25 mouse cellular contexts compared by ENCODE assay signal in genomic region chr19:6346661-6347060, GRCm38 (mm10). TPM values are rescaled to one million over a fixed set of nuclear protein-coding genes. Genes with fewer than 3 reads are reported as not detected.
DNase-seq lines count a peak whose midpoint lies in the region; ATAC-seq and TF ChIP-seq lines count a peak whose summit lies in the region.
"Had no signal": no experiment of that assay in that cellular context is flagged by ENCODE, and none has a peak within 500 bp of the region (broad histone marks: within the 10 kb centered on the region; RNA-seq: fewer than 3 reads in every experiment).

No protein-coding gene starts in this region.

- peaks cover 11% of the 10 kb centered on the region for H3K4me1 ChIP-seq in heart, adult 2 months (ENCODE audit: control insufficient read depth, insufficient read depth, low read length)
- no peaks in the 10 kb centered on the region for H3K4me1 ChIP-seq in lung, embryonic 14.5 days (ENCODE audit: insufficient read depth)
- no peaks in the 10 kb centered on the region; the same call in 1 of the 2 replicates for H3K4me1 ChIP-seq in lung, postnatal 0 days (ENCODE audit: insufficient read depth, low read depth, low read length)
- H3K4me1 ChIP-seq in brown adipose tissue, adult 24 weeks (ENCODE audit: control insufficient read depth, insufficient read depth, insufficient read length, low read length): peaks cover 4% of the 10 kb centered on the region

- no peak for ATAC-seq in lung, embryonic 14.5 days (ENCODE audit: insufficient read depth)
- no peak for ATAC-seq in lung, postnatal 0 days
- ATAC-seq: activated CD4-positive, CD25-positive, alpha-beta regulatory T cell, adult 4 months; CD4-positive, CD25-positive, alpha-beta regulatory T cell, adult 4 months; forebrain, embryonic 13.5 days; forebrain, embryonic 16.5 days; intestine, postnatal 0 days had no signal

- H3K27me3 ChIP-seq in heart, adult 2 months (ENCODE audit: control insufficient read depth, insufficient read depth, low read length): no peaks in the 10 kb centered on the region
- H3K27me3 ChIP-seq in lung, embryonic 14.5 days (ENCODE audit: insufficient read depth, low read length): no peaks in the 10 kb centered on the region
- H3K27me3 ChIP-seq in lung, postnatal 0 days (replicated peaks; ENCODE audit: insufficient read depth, low read length): no peaks in the 10 kb centered on the region
- H3K27me3 ChIP-seq: forebrain, embryonic 13.5 days; heart, embryonic 13.5 days had no signal

- H3K36me3 ChIP-seq in heart, adult 2 months (ENCODE audit: control insufficient read depth, insufficient read depth, low read length): no peaks in the 10 kb centered on the region
- peaks cover 52% of the 10 kb centered on the region for H3K36me3 ChIP-seq in lung, embryonic 14.5 days (ENCODE audit: insufficient read depth)
- H3K36me3 ChIP-seq in lung, postnatal 0 days (ENCODE audit: insufficient read depth, low read length): peaks cover 21% of the 10 kb centered on the region; the same call in 1 of the 2 replicates

- no peak overlapping the region for H3K4me3 ChIP-seq in heart, adult 2 months
- no peak overlapping the region for H3K4me3 ChIP-seq in lung, embryonic 14.5 days (ENCODE audit: low read depth, low read length)
- no peak overlapping the region for H3K4me3 ChIP-seq in lung, postnatal 0 days (ENCODE audit: low read depth, low read length)
- H3K4me3 ChIP-seq in brown adipose tissue, adult 24 weeks (ENCODE audit: insufficient read depth, low read depth, low read length): no peak overlapping the region
- H3K4me3 ChIP-seq: forebrain, embryonic 10.5 days; forebrain, embryonic 13.5 days; heart, embryonic 13.5 days had no signal

- H3K79me2 ChIP-seq in heart, adult 2 months (replicated peaks; ENCODE audit: control insufficient read depth, insufficient read depth, low read length): no peaks in the 10 kb centered on the region

- H3K9ac ChIP-seq in heart, adult 2 months (ENCODE audit: low read depth, low read length): no peak overlapping the region
- H3K9ac ChIP-seq in lung, embryonic 14.5 days: no peak overlapping the region
- no peak overlapping the region for H3K9ac ChIP-seq in lung, postnatal 0 days (replicated peaks; ENCODE audit: low read depth)
- H3K9ac ChIP-seq: forebrain, embryonic 13.5 days; heart, embryonic 13.5 days; hindbrain, embryonic 14.5 days had no signal

- no peak for TF ChIP-seq POLR2A in heart, adult 2 months (IDR thresholded peaks at IDR 0.05; ENCODE audit: insufficient read depth, low read depth, low read length)

- no peaks in the 10 kb centered on the region for H3K9me3 ChIP-seq in lung, embryonic 14.5 days (ENCODE audit: low read depth, low read length)
- no peaks in the 10 kb centered on the region for H3K9me3 ChIP-seq in lung, postnatal 0 days (ENCODE audit: low read length)
- H3K9me3 ChIP-seq: forebrain, embryonic 10.5 days; forebrain, embryonic 13.5 days; heart, embryonic 13.5 days had no signal

- H3K4me2 ChIP-seq in lung, embryonic 14.5 days: no peak overlapping the region
- H3K4me2 ChIP-seq in lung, postnatal 0 days (replicated peaks; ENCODE audit: low read depth, low read length): no peak overlapping the region
- H3K4me2 ChIP-seq: forebrain, embryonic 13.5 days; heart, embryonic 13.5 days; hindbrain, embryonic 14.5 days had no signal

- 63% methylated on average over 10 of the region's 10 CpGs for WGBS in heart, adult 2 months
- WGBS in lung, embryonic 14.5 days: 86% methylated on average over 10 of the region's 10 CpGs
- 74% methylated on average over 10 of the region's 10 CpGs for WGBS in lung, postnatal 0 days

- H3K27ac ChIP-seq in heart, adult 2 months: 0 out of 2 replicates have a peak overlapping the region, but pooled peaks have one; percentile 2
- H3K27ac ChIP-seq in lung, embryonic 14.5 days (ENCODE audit: low read depth): no peak overlapping the region
- no peak overlapping the region for H3K27ac ChIP-seq in lung, postnatal 0 days (ENCODE audit: low read length)
- peak overlapping the region; percentile 42 for H3K27ac ChIP-seq in brown adipose tissue, adult 24 weeks (replicated peaks; ENCODE audit: low read depth, low read length)
- H3K27ac ChIP-seq: forebrain, embryonic 10.5 days; forebrain, embryonic 13.5 days; heart, embryonic 13.5 days; hindbrain, embryonic 14.5 days had no signal

- peak in 1 of 2 experiments; percentile 30 for DNase-seq in heart, adult 2 months
- DNase-seq in heart, adult 18-20 months: no peak
- DNase-seq in lung, embryonic 14.5 days: peak; percentile 8
- DNase-seq in lung, postnatal 0 days (ENCODE audit: low spot score): no peak
- peak; percentile 10 for DNase-seq in naive thymus-derived CD4-positive, alpha-beta T cell, adult 2 months (ENCODE audit: low read depth)
- no peak for DNase-seq in layer of hippocampus, adult 9-11 months
- no peak for DNase-seq in adrenal gland, postnatal 10 days
- DNase-seq: adrenal gland, adult 8-10 months; adrenal gland, postnatal 36 days; cerebellum, adult 11-12 months; cerebellum, adult 8-10 months; cerebellum, postnatal 10 days; cerebellum, postnatal 36 days; embryo, embryonic 11 days; gastrocnemius, postnatal 25 days; heart, postnatal 36 days had no signal

- intact Hi-C loops in heart, adult 2 months (cut with DNase I): no loop called here

- TF ChIP-seq EP300 in heart, adult 2 months (IDR thresholded peaks at IDR 0.05; ENCODE audit: insufficient read depth, low read depth, low read length): no peak
- no peak for TF ChIP-seq EP300 in lung, postnatal 0 days (IDR thresholded peaks at IDR 0.05)

- no peak for TF ChIP-seq CTCF in heart, adult 2 months (IDR thresholded peaks at IDR 0.05)
- no peak for TF ChIP-seq CTCF in lung, embryonic 14.5 days (IDR thresholded peaks at IDR 0.05; ENCODE audit: low read depth)
- TF ChIP-seq CTCF in lung, postnatal 0 days (IDR thresholded peaks at IDR 0.05): no peak

RNA-seq across cellular contexts. Expression of gene Map4k2, which starts 5.7 kb away (rescaled TPM):
- 10 to 100 TPM; 36.1 to 38.4 TPM for total RNA-seq in heart, adult 2 months (2021)
- 88.9 and 107 TPM in 2 replicates for polyA plus RNA-seq in heart, adult 2 months (2012; rRNA removed)
- total RNA-seq in heart, adult 18-20 months (2021): 10 to 100 TPM; 30.7 to 43.0 TPM
- 13.4 and 22.2 TPM in 2 replicates for polyA plus RNA-seq in lung, embryonic 14.5 days (2014; fragmentation: Nextera tagmentation; extraction: Ambion mirVana)
- 22.5 and 25.0 TPM in 2 replicates for polyA plus RNA-seq in lung, postnatal 0 days (2015; fragmentation: Nextera tagmentation; extraction: Ambion mirVana)
- 7.9 and 14.0 TPM in 2 replicates for polyA plus RNA-seq in brown adipose tissue, adult 24 weeks (2012; ENCODE audit: insufficient read depth, insufficient read length, missing spikeins)
- total RNA-seq in adrenal gland, postnatal 10 days (2021): 10 to 100 TPM; 35.9 to 54.6 TPM

RNA-seq across cellular contexts. Expression of gene Men1, which starts 11.9 kb away (rescaled TPM):
- 10 to 100 TPM; 13.9 to 14.0 TPM for total RNA-seq in heart, adult 2 months (2021)
- 19.4 and 19.6 TPM in 2 replicates for polyA plus RNA-seq in heart, adult 2 months (2012; rRNA removed)
- 10 to 100 TPM; 13.3 to 14.0 TPM for total RNA-seq in heart, adult 18-20 months (2021)
- polyA plus RNA-seq in lung, embryonic 14.5 days (2014; fragmentation: Nextera tagmentation; extraction: Ambion mirVana): 60.3 and 68.6 TPM in 2 replicates
- 42.1 and 42.7 TPM in 2 replicates for polyA plus RNA-seq in lung, postnatal 0 days (2015; fragmentation: Nextera tagmentation; extraction: Ambion mirVana)
- polyA plus RNA-seq in brown adipose tissue, adult 24 weeks (2012; ENCODE audit: insufficient read depth, insufficient read length, missing spikeins): 13.9 and 22.2 TPM in 2 replicates
- total RNA-seq in adrenal gland, postnatal 10 days (2021): 10 to 100 TPM; 37.1 to 38.7 TPM

RNA-seq across cellular contexts. Expression of gene Sf1, which starts 16.8 kb away (rescaled TPM):
- total RNA-seq in heart, adult 2 months (2021): 100 to 1,000 TPM in 1 of 2 experiments, 10 to 100 TPM in 1; 93.0 to 103 TPM
- polyA plus RNA-seq in heart, adult 2 months (2012; rRNA removed): 51.7 and 58.5 TPM in 2 replicates
- 10 to 100 TPM; 66.5 to 94.7 TPM for total RNA-seq in heart, adult 18-20 months (2021)
- 177 and 200 TPM in 2 replicates for polyA plus RNA-seq in lung, embryonic 14.5 days (2014; fragmentation: Nextera tagmentation; extraction: Ambion mirVana)
- polyA plus RNA-seq in lung, postnatal 0 days (2015; fragmentation: Nextera tagmentation; extraction: Ambion mirVana): 48.1 and 49.5 TPM in 2 replicates
- 47.9 and 56.8 TPM in 2 replicates for polyA plus RNA-seq in brown adipose tissue, adult 24 weeks (2012; ENCODE audit: insufficient read depth, insufficient read length, missing spikeins)
- 100 to 1,000 TPM; 166 to 186 TPM for total RNA-seq in adrenal gland, postnatal 10 days (2021)

RNA-seq across cellular contexts. Expression of gene Pygm, which starts 37.5 kb away (rescaled TPM):
- 1,000 to 10,000 TPM; 1,101 to 1,298 TPM for total RNA-seq in heart, adult 2 months (2021)
- polyA plus RNA-seq in heart, adult 2 months (2012; rRNA removed): 1,120 and 1,632 TPM in 2 replicates
- 1,000 to 10,000 TPM; 1,224 to 1,269 TPM for total RNA-seq in heart, adult 18-20 months (2021)
- polyA plus RNA-seq in lung, embryonic 14.5 days (2014; fragmentation: Nextera tagmentation; extraction: Ambion mirVana): 6.1 and 9.3 TPM in 2 replicates
- 20.5 and 32.1 TPM in 2 replicates for polyA plus RNA-seq in lung, postnatal 0 days (2015; fragmentation: Nextera tagmentation; extraction: Ambion mirVana)
- polyA plus RNA-seq in brown adipose tissue, adult 24 weeks (2012; ENCODE audit: insufficient read depth, insufficient read length, missing spikeins): 28.7 and 48.3 TPM in 2 replicates
- total RNA-seq in adrenal gland, postnatal 10 days (2021): 100 to 1,000 TPM in 1 of 2 experiments, 10 to 100 TPM in 1; 92.0 to 223 TPM

RNA-seq across cellular contexts. Expression of gene Cdc42bpg, which starts 40.4 kb away (rescaled TPM):
- total RNA-seq in heart, adult 2 months (2021): 10 to 100 TPM; 11.7 to 13.9 TPM
- 7.0 and 7.7 TPM in 2 replicates for polyA plus RNA-seq in heart, adult 2 months (2012; rRNA removed)
- 10 to 100 TPM; 13.8 TPM for total RNA-seq in heart, adult 18-20 months (2021)
- 0.82 and 1.2 TPM in 2 replicates for polyA plus RNA-seq in lung, embryonic 14.5 days (2014; fragmentation: Nextera tagmentation; extraction: Ambion mirVana)
- 2.8 and 3.2 TPM in 2 replicates for polyA plus RNA-seq in lung, postnatal 0 days (2015; fragmentation: Nextera tagmentation; extraction: Ambion mirVana)
- polyA plus RNA-seq in brown adipose tissue, adult 24 weeks (2012; ENCODE audit: insufficient read depth, insufficient read length, missing spikeins): 2.5 and 2.8 TPM in 2 replicates
- total RNA-seq in adrenal gland, postnatal 10 days (2021): 10 to 100 TPM; 10.3 to 11.6 TPM

Comparison
In these comparisons a context has a peak if more than half of its experiments do, and no peak if none do; other contexts are left out.
1. DNase-seq: peak in lung, embryonic 14.5 days (single experiment) and naive thymus-derived CD4-positive, alpha-beta T cell, adult 2 months (single experiment); none in heart, adult 18-20 months (0 of 2), lung, postnatal 0 days (single experiment), layer of hippocampus, adult 9-11 months (single experiment) and adrenal gland, postnatal 10 days (single experiment).
2. H3K27ac ChIP-seq: peak in heart, adult 2 months (single experiment) and brown adipose tissue, adult 24 weeks (single experiment); none in lung, embryonic 14.5 days (single experiment) and lung, postnatal 0 days (single experiment).